Mouse (Mus musculus) lung, embryonic 14.5 days (tissue): ENCODE measurements around the gene Mab21l1. TPM values are rescaled to one million over a fixed set of nuclear protein-coding genes. Genes with fewer than 3 reads are reported as not detected.

Source experiments
- ATAC-seq: fragments of 200-750 bp; cut with Nextera tagmentation; 2 replicates; pipeline ENCODE4 v1.8.0; 2017; ENCODE audit warnings: mild to moderate bottlenecking, moderate TSS enrichment, moderate library complexity; ENCODE audit not compliant: insufficient read depth
- DNase-seq: peaks from one replicate; pipeline ENCODE4 v3.0.0-alpha.2; 2015
- H3K27ac ChIP-seq: fragments of 300-500 bp; sonication (generic); 2 replicates; pipeline ENCODE4 v1.5.1; 2014; ENCODE audit warnings: low read depth, mild to moderate bottlenecking, moderate library complexity
- H3K27me3 ChIP-seq: fragments of 300-500 bp; sonication (generic); 2 replicates; pipeline ENCODE4 v1.6.1; 2014; ENCODE audit warnings: low read length, control low read depth; ENCODE audit not compliant: insufficient read depth
- H3K36me3 ChIP-seq: fragments of 300-500 bp; sonication (generic); 2 replicates; pipeline ENCODE4 v1.6.1; 2014; ENCODE audit warnings: control low read depth; ENCODE audit not compliant: insufficient read depth
- H3K4me1 ChIP-seq: fragments of 300-500 bp; sonication (generic); 2 replicates; pipeline ENCODE4 v1.6.1; 2014; ENCODE audit warnings: antibody characterized with exemption, control low read depth; ENCODE audit not compliant: insufficient read depth
- H3K4me2 ChIP-seq: fragments of 300-500 bp; sonication (generic); 2 replicates; pipeline ENCODE4 v1.6.1; 2014; ENCODE audit warnings: mild to moderate bottlenecking
- H3K4me3 ChIP-seq: fragments of 300-500 bp; sonication (generic); 2 replicates; pipeline ENCODE4 v1.5.1; 2014; ENCODE audit warnings: low read depth, low read length
- H3K9ac ChIP-seq: fragments of 300-500 bp; sonication (generic); 2 replicates; pipeline ENCODE4 v1.6.1; 2014
- H3K9me3 ChIP-seq: fragments of 300-500 bp; sonication (generic); 2 replicates; pipeline ENCODE4 v1.6.1; 2016; ENCODE audit warnings: low read depth, low read length, control low read depth
- CTCF ChIP-seq: IDR thresholded peaks from 2 replicates; pipeline ENCODE4 v1.5.1; 2016; ENCODE audit warnings: antibody characterized with exemption, low read depth
- WGBS: fragments of 180-500 bp; shearing (Covaris S2); extraction: QIAGEN DNeasy Blood & Tissue Kit; methylation state at CpG from one replicate; pipeline ENCODE4 v1.1.7; 2014; 5-methylcytosine and 5-hydroxymethylcytosine counted together
- polyA plus RNA-seq: library from polyadenylated mRNA; unstranded; fragments of >200 nt; fragmentation: Nextera tagmentation; extraction: Ambion mirVana; gene quantifications from 2 replicates; pipeline ENCODE4 v1.2.1, GENCODE M21; 2014

Mab21l1 gene
- polyA plus RNA-seq, 1 experiment from 2014 or later = 0.78 TPM

GRCm38 (mm10) chr3:55816638-55817375 lies 34.5 kb downstream of the Mab21l1 start:
- no peak for TF ChIP-seq CTCF

GRCm38 (mm10) chr3:55818082-55818481 lies 35.8 kb downstream of the Mab21l1 start:
- peak; percentile 21; the same call in 1 of the 2 replicates for ATAC-seq

More at GRCm38 (mm10) chr3:55816638-55817375, 34.5 kb downstream of the Mab21l1 start:
- WGBS = 68% methylated on average over 6 of the region's 6 CpGs
- Histone ChIP-seq H3K36me3 (no peaks in the 10 kb centered on the region), H3K9ac (no peak overlapping the region), H3K27me3 (no peaks in the 10 kb centered on the region), H3K4me3 (no peak overlapping the region), H3K4me2 (no peak overlapping the region), H3K9me3 (no peaks in the 10 kb centered on the region), H3K4me1 (0 out of 2 replicates have a peak, but pooled peaks cover 3% of the 10 kb centered on the region), H3K27ac (no peak overlapping the region; the same call in 1 of the 2 replicates)
- peak; percentile 28; the same call in 1 of the 2 replicates for ATAC-seq
- peak; percentile 49 for DNase-seq

GRCm38 (mm10) chr3:55819598-55819997 lies 37.3 kb downstream of the Mab21l1 start:
- Histone ChIP-seq H3K27ac (no peak overlapping the region), H3K9me3 (no peaks in the 10 kb centered on the region), H3K4me2 (no peak overlapping the region), H3K4me3 (no peak overlapping the region), H3K36me3 (no peaks in the 10 kb centered on the region), H3K27me3 (no peaks in the 10 kb centered on the region), H3K9ac (no peak overlapping the region), H3K4me1 (0 out of 2 replicates have a peak, but pooled peaks cover 3% of the 10 kb centered on the region)
- DNase-seq = no peak
- no peak for TF ChIP-seq CTCF
- ATAC-seq = no peak

More at GRCm38 (mm10) chr3:55818082-55818481, 35.8 kb downstream of the Mab21l1 start:
- Histone ChIP-seq H3K27me3 (no peaks in the 10 kb centered on the region), H3K36me3 (no peaks in the 10 kb centered on the region), H3K4me3 (no peak overlapping the region), H3K9me3 (no peaks in the 10 kb centered on the region), H3K27ac (no peak overlapping the region), H3K4me2 (no peak overlapping the region), H3K9ac (no peak overlapping the region), H3K4me1 (0 out of 2 replicates have a peak, but pooled peaks cover 3% of the 10 kb centered on the region)
- no peak for DNase-seq
- no peak for TF ChIP-seq CTCF
- 31% methylated on average over 2 of the region's 2 CpGs for WGBS

GRCm38 (mm10) chr3:55824864-55825263 lies 42.6 kb downstream of the Mab21l1 start:
- H3K36me3 ChIP-seq = no peaks in the 10 kb centered on the region
- no peak for TF ChIP-seq CTCF
- no peak overlapping the region for H3K4me2 ChIP-seq
- peak; percentile 12 for DNase-seq
- H3K4me1 ChIP-seq = no peaks in the 10 kb centered on the region
- WGBS = 60% methylated on average over 3 of the region's 3 CpGs
- no peak overlapping the region for H3K4me3 ChIP-seq
- H3K9ac ChIP-seq = no peak overlapping the region
- H3K9me3 ChIP-seq = no peaks in the 10 kb centered on the region
- no peak for ATAC-seq
- no peak overlapping the region for H3K27ac ChIP-seq
- H3K27me3 ChIP-seq = no peaks in the 10 kb centered on the region

GRCm38 (mm10) chr3:55828481-55829256 lies 46.4 kb downstream of the Mab21l1 start:
- no peaks in the 10 kb centered on the region for H3K27me3 ChIP-seq
- 24% methylated on average over 10 of the region's 10 CpGs for WGBS
- H3K4me1 ChIP-seq = no peaks in the 10 kb centered on the region
- peak overlapping the region; percentile 28; the same call in 1 of the 2 replicates for H3K27ac ChIP-seq
- H3K4me2 ChIP-seq = no peak overlapping the region
- TF ChIP-seq CTCF = no peak
- no peaks in the 10 kb centered on the region for H3K36me3 ChIP-seq
- no peaks in the 10 kb centered on the region for H3K9me3 ChIP-seq
- peak; percentile 74 for DNase-seq
- H3K4me3 ChIP-seq = no peak overlapping the region
- H3K9ac ChIP-seq = no peak overlapping the region
- peak; percentile 93 for ATAC-seq

GRCm38 (mm10) chr3:55830226-55830625 lies 47.9 kb downstream of the Mab21l1 start:
- TF ChIP-seq CTCF = no peak
- 71% methylated on average over 5 of the region's 5 CpGs for WGBS
- ATAC-seq (no peak), DNase-seq (no peak)
- H3K27ac ChIP-seq = no peak overlapping the region
- H3K9ac ChIP-seq = no peak overlapping the region
- H3K36me3 ChIP-seq = no peaks in the 10 kb centered on the region
- no peaks in the 10 kb centered on the region for H3K9me3 ChIP-seq
- H3K4me3 ChIP-seq = no peak overlapping the region
- no peaks in the 10 kb centered on the region for H3K27me3 ChIP-seq
- H3K4me1 ChIP-seq = no peaks in the 10 kb centered on the region
- no peak overlapping the region for H3K4me2 ChIP-seq
